Mouse (Mus musculus): ENCODE results near the gene Cnmd.

Gene Cnmd

DNA sequence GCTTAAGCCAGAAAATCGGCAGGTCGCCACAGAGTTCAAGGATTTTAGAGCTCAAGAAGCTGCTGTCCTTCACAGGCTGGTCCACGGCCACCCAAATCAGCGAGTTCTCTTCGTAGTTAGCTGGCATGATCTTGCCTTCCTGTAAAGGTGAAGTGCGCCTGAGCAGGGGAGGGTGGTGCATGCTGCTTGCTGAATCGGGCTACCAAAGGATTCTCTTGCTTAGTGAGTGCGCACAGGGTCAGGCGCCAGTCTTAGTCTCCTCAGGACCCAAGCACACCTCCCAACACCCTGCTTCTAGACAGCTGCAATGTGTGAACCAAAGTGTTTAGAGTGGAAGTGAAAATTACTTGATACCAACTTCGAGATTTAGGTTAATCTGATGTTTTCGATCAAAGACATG, 16.6 kb downstream of the Cnmd start:
- in situ Hi-C loops (cut with MboI, MseI) = no loop called here

DNA sequence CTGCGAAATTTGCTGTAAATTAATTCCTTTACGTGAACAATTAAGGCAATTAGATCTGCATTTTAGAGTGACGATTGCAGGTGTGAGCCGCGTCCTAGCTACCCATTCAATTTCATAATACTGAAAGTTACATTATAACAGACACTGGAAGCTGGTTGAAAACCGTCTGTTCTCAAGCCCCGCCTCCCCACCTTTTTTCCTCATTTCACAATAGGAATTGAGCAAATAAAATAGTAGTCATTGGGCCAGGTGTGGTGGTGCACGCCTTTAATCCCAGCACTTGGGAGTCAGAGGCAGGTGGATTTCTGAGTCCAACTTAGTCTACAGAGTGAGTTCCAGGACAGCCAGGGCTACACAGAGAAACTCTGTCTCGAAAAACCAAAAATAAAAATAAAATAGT, 19.9 kb downstream of the Cnmd start:
- in situ Hi-C loops (cut with MboI, MseI) = no loop called here

- in situ Hi-C loops (cut with MboI, MseI) = no loop called here
Measured at GRCm38 (mm10) chr14:79636814-79637213, 25.2 kb downstream of the Cnmd start.

DNA sequence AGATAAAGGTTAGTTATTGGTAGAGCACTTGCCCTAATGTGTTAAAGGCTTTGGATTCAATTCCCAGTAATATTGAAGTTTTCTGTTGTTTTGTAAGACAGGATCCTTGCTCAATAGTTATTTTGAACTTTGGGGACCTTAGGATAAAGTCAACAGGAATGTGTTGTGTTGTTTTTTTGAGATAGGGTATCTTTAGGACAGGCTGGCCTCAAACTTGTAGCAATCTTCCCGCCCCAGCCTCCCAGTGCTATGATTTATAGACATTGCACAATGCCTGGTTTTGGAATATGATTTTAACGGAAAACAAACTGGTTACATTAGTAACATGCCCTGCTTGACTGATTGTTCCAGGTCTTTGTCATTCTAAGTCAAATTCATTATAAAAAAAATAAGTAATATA, 28.8 kb downstream of the Cnmd start:
- in situ Hi-C loops (cut with MboI, MseI) = no loop called here

GRCm38 (mm10) chr14:79632330-79632729, 29.6 kb downstream of the Cnmd start:
- in situ Hi-C loops (cut with MboI, MseI) = no loop called here

DNA sequence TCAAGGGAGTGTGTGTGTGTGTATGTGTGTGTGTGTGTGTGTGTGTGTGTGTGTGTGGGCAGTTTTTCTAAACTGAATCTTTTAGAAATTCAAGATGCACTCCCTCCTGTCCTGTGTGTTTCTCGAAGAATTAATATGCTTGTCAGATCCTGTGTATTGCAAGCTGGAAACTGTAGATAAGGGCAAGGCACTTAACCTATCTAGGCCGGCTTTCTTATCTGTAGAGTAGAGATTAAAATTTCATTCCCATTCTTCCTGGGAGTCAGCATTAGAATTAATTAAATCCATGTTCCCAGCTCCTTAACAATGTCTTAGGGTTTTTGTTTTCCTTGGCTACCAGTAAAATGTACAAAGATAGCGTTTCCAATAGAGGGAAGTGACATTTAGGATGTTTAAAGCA, 40.8 kb downstream of the Cnmd start:
- in situ Hi-C loops (cut with MboI, MseI) = no loop called here

- in situ Hi-C loops (cut with MboI, MseI) = no loop called here
Measured at GRCm38 (mm10) chr14:79619802-79620201, 42.2 kb downstream of the Cnmd start.

GRCm38 (mm10) chr14:79617121-79617828, 44.7 kb downstream of the Cnmd start:
- in situ Hi-C loops (cut with MboI, MseI) = no loop called here

DNA sequence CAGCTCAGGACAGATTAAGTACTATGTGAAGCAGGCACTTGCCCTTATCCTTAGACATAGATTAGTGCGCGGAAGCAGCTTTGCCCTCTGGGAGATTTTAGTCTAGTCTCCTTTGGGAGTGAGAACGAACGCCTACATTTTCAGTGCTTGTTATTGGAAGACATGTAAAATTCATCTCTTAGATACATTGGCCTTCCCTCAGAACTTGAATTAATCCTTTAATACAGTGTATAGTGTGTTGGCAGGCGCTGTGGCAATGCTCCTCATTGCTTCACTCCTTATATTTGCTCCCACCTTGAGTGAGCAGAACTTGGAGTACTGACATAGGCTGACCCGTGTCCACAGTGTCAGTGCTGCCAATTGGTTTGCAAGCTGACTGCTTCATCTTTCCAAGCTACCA, 53.7 kb downstream of the Cnmd start:
- in situ Hi-C loops (cut with MboI, MseI) = no loop called here

GRCm38 (mm10) chr14:79607352-79607751, 54.6 kb downstream of the Cnmd start:
- in situ Hi-C loops (cut with MboI, MseI) = no loop called here

DNA sequence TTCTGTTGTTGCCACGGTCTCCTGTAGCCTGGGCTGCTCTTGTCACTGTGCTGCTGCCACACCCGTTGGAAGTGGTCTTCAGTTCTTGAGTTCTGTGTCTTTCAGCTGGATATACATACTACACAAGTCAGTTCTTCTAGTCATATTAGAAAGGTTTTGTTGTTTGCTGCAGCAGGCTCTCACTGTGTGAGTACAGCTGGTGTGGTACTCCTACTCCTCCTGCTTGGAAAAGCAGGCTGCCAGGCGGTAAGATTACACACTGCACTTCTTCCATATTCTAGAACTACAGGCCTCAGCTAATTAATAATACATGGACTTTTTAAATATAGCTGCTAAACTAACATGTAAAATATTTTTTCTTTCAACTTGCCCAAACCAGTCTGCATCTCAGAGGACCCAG, 55.1 kb downstream of the Cnmd start:
- in situ Hi-C loops (cut with MboI, MseI) = no loop called here

GRCm38 (mm10) chr14:79606392-79606791, 55.6 kb downstream of the Cnmd start:
- in situ Hi-C loops (cut with MboI, MseI) = no loop called here

GRCm38 (mm10) chr14:79605881-79606280, 56.1 kb downstream of the Cnmd start:
- in situ Hi-C loops (cut with MboI, MseI) = no loop called here

DNA sequence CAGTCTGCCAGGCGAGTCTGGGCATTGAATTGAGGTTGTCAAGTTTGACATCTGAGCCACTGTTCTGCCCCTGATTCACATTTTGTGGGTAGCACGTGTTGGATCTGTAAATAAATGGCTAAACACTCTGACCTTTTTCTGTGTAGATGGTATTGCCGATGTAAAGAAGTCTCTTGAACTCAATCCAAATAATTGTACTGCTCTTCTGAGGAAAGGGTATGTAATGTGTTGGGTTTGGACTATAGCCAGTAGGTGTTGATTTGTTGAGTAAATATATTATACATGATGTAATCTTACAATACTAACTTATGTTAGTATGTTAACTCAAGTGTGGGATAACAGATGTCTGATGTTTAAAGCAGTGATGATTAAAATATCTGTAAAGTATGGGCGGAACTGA, 65.4 kb downstream of the Cnmd start:
- in situ Hi-C loops (cut with MboI, MseI) = no loop called here

GRCm38 (mm10) chr14:79594069-79594468, 67.9 kb downstream of the Cnmd start:
- in situ Hi-C loops (cut with MboI, MseI) = no loop called here

DNA sequence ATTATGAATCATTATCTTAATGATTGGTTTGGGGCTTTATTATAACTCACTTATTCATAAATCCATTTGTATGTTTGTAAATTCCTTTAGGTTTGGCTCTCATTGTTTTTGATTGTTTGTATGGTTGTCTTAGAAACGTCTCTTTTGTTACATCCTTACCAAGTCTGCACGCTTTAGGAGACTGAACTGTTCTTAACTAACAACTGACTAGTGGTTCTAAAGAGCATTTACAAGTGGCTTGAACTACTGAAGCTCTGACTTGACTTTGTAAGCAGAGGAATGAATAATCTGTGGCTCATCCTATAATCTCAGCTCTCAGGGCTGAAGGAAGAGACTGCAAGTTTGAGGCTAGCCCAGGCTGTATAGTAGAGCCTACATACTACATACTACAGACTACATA, 70.4 kb downstream of the Cnmd start:
- in situ Hi-C loops (cut with MboI, MseI) = no loop called here

DNA sequence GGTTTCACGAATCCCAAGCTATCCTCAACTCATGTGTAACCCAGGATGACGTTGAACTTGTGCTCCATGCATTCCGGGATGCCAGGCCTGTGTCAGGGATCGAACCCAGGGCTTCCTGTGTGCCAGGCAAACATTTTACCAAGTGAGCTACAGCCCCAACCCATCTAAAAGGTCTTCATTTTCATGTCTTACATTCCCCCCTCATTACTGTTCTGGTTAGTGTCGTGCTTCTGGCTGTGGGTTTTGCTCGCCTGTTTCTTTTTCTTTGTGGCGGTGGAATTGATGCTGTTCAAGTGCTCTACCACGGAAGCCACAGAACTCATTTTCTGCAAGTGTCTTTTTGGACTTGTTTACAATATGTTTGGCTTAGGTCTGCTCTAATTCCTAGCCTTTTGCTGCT, 71.1 kb downstream of the Cnmd start:
- in situ Hi-C loops (cut with MboI, MseI) = no loop called here

GRCm38 (mm10) chr14:79589401-79589800, 72.6 kb downstream of the Cnmd start:
- in situ Hi-C loops (cut with MboI, MseI) = loop anchor here (5.0 kb wide), 1 partner anchor 202 kb away; no protein-coding TSS in a partner anchor

DNA sequence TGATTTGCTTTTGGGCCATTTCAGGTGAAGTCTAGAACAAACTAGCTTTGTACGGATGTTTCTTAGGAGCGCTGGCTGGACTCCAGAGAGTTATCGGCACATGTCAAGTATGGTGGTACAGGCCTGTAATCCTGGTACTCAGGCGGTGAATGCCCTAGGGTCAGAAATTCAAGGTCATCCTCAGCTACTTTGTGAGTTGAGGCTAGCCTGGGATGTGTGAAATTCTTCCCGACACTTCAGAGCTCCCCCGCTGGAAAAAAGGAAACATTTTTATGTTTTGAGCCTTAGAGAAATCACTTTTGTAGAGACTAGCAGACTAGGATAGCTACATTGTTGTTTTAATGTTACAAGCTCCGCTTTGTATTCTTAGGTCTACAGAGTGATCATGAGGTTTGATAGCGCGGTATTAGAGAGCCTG, 73.4 kb downstream of the Cnmd start:
- in situ Hi-C loops (cut with MboI, MseI) = loop anchor here (5.0 kb wide), 1 partner anchor 201 kb away; no protein-coding TSS in a partner anchor

- in situ Hi-C loops (cut with MboI, MseI) = loop anchor here (5.0 kb wide), 1 partner anchor 201 kb away; no protein-coding TSS in a partner anchor
Measured at GRCm38 (mm10) chr14:79587852-79588229, 74.1 kb downstream of the Cnmd start.
